Mouse (Mus musculus): ENCODE data around the gene Bnip1. TPM values are rescaled to one million over a fixed set of nuclear protein-coding genes. Genes with fewer than 3 reads are reported as not detected.

Bnip1 gene
- polyA plus RNA-seq, 1 experiment from 2014 or later = 57.7 TPM

GRCm38 (mm10) chr17:26795386-26795785 lies 14.5 kb downstream of the Bnip1 start:
- Histone ChIP-seq H3K36me3 (peaks cover 30% of the 10 kb centered on the region), H3K27ac (replicated peaks) (no peak overlapping the region), H3K4me3 (replicated peaks) (no peak overlapping the region), H3K9ac (replicated peaks) (no peak overlapping the region), H3K4me1 (no peaks in the 10 kb centered on the region), H3K4me2 (no peak overlapping the region), H3K9me3 (replicated peaks) (no peaks in the 10 kb centered on the region), H3K27me3 (replicated peaks) (no peaks in the 10 kb centered on the region)
- 80% methylated on average over 7 of the region's 7 CpGs for WGBS
- no peak for ATAC-seq (ENCODE audit: low FRiP score)

GRCm38 (mm10) chr17:26797379-26798128 lies 16.7 kb downstream of the Bnip1 start:
- 71% methylated on average over 6 of the region's 6 CpGs for WGBS
- H3K4me2 ChIP-seq = no peak overlapping the region

DNA sequence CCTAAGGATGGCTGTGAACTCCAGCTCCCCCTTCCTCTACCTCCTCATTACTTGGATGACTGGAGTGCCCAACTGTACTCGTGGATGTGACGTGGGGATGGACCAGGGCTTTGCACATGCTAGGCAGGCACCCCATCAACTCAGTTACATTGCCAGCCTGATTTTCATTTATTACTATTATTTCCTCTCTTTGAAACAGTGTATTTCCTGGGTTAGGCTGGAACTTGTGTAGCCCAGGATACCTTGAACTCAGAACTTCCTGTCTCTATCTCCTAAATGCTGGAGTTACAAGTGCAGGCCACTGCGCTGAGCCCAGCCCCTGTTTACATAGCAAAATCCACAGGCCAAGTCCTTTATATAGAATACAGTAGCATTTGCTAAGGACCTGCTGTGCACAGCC lies 22.0 kb downstream of the Bnip1 start:
- H3K36me3 ChIP-seq = no peaks in the 10 kb centered on the region
- H3K4me2 ChIP-seq = no peak overlapping the region
- no peaks in the 10 kb centered on the region for H3K27me3 ChIP-seq (replicated peaks)
- no peak for ATAC-seq (ENCODE audit: low FRiP score)
- H3K4me1 ChIP-seq = no peaks in the 10 kb centered on the region
- 85% methylated on average over 3 of the region's 3 CpGs for WGBS
- no peak overlapping the region for H3K4me3 ChIP-seq (replicated peaks)
- no peak overlapping the region for H3K27ac ChIP-seq (replicated peaks)
- H3K9me3 ChIP-seq (replicated peaks) = no peaks in the 10 kb centered on the region
- H3K9ac ChIP-seq (replicated peaks) = no peak overlapping the region

More at GRCm38 (mm10) chr17:26797379-26798128, 16.7 kb downstream of the Bnip1 start:
- no peak overlapping the region for H3K4me3 ChIP-seq (replicated peaks)
- no peaks in the 10 kb centered on the region for H3K4me1 ChIP-seq
- peaks cover 8% of the 10 kb centered on the region for H3K36me3 ChIP-seq
- no peak overlapping the region for H3K9ac ChIP-seq (replicated peaks)
- H3K27ac ChIP-seq (replicated peaks) = no peak overlapping the region
- no peak for ATAC-seq (ENCODE audit: low FRiP score)
- no peaks in the 10 kb centered on the region for H3K9me3 ChIP-seq (replicated peaks)
- H3K27me3 ChIP-seq (replicated peaks) = no peaks in the 10 kb centered on the region

- Histone ChIP-seq H3K27ac (replicated peaks) (no peak overlapping the region), H3K4me3 (replicated peaks) (no peak overlapping the region), H3K4me2 (no peak overlapping the region), H3K4me1 (no peaks in the 10 kb centered on the region), H3K27me3 (replicated peaks) (no peaks in the 10 kb centered on the region), H3K9me3 (replicated peaks) (no peaks in the 10 kb centered on the region), H3K36me3 (no peaks in the 10 kb centered on the region), H3K9ac (replicated peaks) (no peak overlapping the region)
- WGBS = 87% methylated on average over 2 of the region's 2 CpGs
- ATAC-seq (ENCODE audit: low FRiP score) = no peak
Measured at GRCm38 (mm10) chr17:26812607-26813006, 31.7 kb downstream of the Bnip1 start.

DNA sequence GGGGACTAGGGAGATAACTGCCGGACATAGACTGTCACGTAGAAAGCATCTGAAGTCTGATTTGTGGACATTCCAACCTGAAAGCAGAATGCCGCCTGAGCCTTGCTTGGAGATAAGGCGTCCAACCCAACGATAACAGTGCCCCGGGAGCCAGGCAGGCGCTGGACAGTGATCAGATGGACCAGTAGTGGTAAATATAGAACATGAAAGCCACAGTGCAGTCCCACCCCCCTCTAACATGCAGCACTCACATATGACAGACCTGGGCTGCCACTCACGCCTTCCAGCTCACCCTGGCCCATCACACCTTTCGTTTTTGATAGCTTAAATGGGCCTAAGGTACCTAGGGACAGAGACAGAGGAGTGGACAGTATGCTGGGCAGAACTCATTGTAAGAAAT lies 32.6 kb downstream of the Bnip1 start:
- Histone ChIP-seq H3K4me1 (no peaks in the 10 kb centered on the region), H3K27ac (replicated peaks) (no peak overlapping the region), H3K9me3 (replicated peaks) (no peaks in the 10 kb centered on the region), H3K9ac (replicated peaks) (no peak overlapping the region), H3K4me2 (no peak overlapping the region), H3K27me3 (replicated peaks) (no peaks in the 10 kb centered on the region; the same call in 1 of the 2 replicates), H3K4me3 (replicated peaks) (no peak overlapping the region), H3K36me3 (no peaks in the 10 kb centered on the region)
- ATAC-seq (ENCODE audit: low FRiP score) = no peak
- 85% methylated on average over 9 of the region's 9 CpGs for WGBS

- Histone ChIP-seq H3K9me3 (replicated peaks) (no peaks in the 10 kb centered on the region), H3K4me2 (no peak overlapping the region), H3K4me3 (replicated peaks) (no peak overlapping the region), H3K4me1 (no peaks in the 10 kb centered on the region), H3K36me3 (no peaks in the 10 kb centered on the region), H3K9ac (replicated peaks) (no peak overlapping the region), H3K27me3 (replicated peaks) (no peaks in the 10 kb centered on the region; the same call in 1 of the 2 replicates), H3K27ac (replicated peaks) (no peak overlapping the region)
- 81% methylated on average over 6 of the region's 6 CpGs for WGBS
- ATAC-seq (ENCODE audit: low FRiP score) = no peak
Measured at GRCm38 (mm10) chr17:26816810-26817209, 35.9 kb downstream of the Bnip1 start.

- Histone ChIP-seq H3K9me3 (replicated peaks) (no peaks in the 10 kb centered on the region), H3K27me3 (replicated peaks) (no peaks in the 10 kb centered on the region; the same call in 1 of the 2 replicates), H3K27ac (replicated peaks) (no peak overlapping the region), H3K9ac (replicated peaks) (no peak overlapping the region), H3K4me2 (no peak overlapping the region), H3K36me3 (no peaks in the 10 kb centered on the region), H3K4me1 (no peaks in the 10 kb centered on the region), H3K4me3 (replicated peaks) (no peak overlapping the region)
- ATAC-seq (ENCODE audit: low FRiP score) = no peak
Measured at GRCm38 (mm10) chr17:26817776-26818175, 36.9 kb downstream of the Bnip1 start.

GRCm38 (mm10) chr17:26826131-26826530 lies 45.3 kb downstream of the Bnip1 start:
- Histone ChIP-seq H3K4me3 (replicated peaks) (no peak overlapping the region), H3K27ac (replicated peaks) (no peak overlapping the region), H3K4me1 (no peaks in the 10 kb centered on the region), H3K4me2 (no peak overlapping the region), H3K9ac (replicated peaks) (no peak overlapping the region), H3K36me3 (no peaks in the 10 kb centered on the region), H3K9me3 (replicated peaks) (0 out of 2 replicates have a peak, but pooled peaks cover 8% of the 10 kb centered on the region), H3K27me3 (replicated peaks) (peaks cover 22% of the 10 kb centered on the region)
- 84% methylated on average over 16 of the region's 17 CpGs for WGBS
- no peak for ATAC-seq (ENCODE audit: low FRiP score)

DNA sequence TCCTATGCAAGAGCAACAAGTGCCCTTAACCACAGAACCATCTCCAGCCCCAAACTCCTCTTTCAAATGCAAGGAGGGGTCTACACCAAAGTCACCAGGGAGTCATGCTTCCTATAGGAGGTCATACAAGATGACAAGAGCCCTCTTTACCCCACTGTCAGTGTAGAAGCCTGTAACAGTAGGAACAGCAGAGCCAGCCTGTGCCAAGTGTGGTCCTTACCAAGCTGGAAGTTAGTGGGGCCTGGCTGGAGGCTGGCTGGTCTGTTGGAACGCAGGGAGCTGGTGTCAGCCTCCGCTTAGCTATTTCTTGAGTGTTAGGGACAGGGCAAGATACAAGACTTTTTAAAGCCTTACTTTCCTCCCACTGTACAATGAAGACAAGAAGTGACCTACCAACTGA lies 52.9 kb downstream of the Bnip1 start:
- Histone ChIP-seq H3K4me2 (no peak overlapping the region), H3K9me3 (replicated peaks) (0 out of 2 replicates have a peak, but pooled peaks cover 8% of the 10 kb centered on the region), H3K4me3 (replicated peaks) (no peak overlapping the region), H3K4me1 (no peaks in the 10 kb centered on the region; the same call in 1 of the 2 replicates), H3K27ac (replicated peaks) (no peak overlapping the region), H3K36me3 (no peaks in the 10 kb centered on the region), H3K27me3 (replicated peaks) (peaks cover 87% of the 10 kb centered on the region), H3K9ac (replicated peaks) (no peak overlapping the region)
- WGBS = 78% methylated on average over 2 of the region's 2 CpGs
- no peak for ATAC-seq (ENCODE audit: low FRiP score)

GRCm38 (mm10) chr17:26834302-26834965 lies 53.6 kb downstream of the Bnip1 start:
- ATAC-seq (ENCODE audit: low FRiP score) = no peak
- Histone ChIP-seq H3K4me3 (replicated peaks) (no peak overlapping the region), H3K4me2 (no peak overlapping the region), H3K27me3 (replicated peaks) (peaks cover 88% of the 10 kb centered on the region), H3K4me1 (peaks cover 5% of the 10 kb centered on the region), H3K9me3 (replicated peaks) (0 out of 2 replicates have a peak, but pooled peaks cover 8% of the 10 kb centered on the region), H3K27ac (replicated peaks) (no peak overlapping the region), H3K9ac (replicated peaks) (no peak overlapping the region), H3K36me3 (no peaks in the 10 kb centered on the region)
- WGBS = 70% methylated on average over 5 of the region's 5 CpGs

DNA sequence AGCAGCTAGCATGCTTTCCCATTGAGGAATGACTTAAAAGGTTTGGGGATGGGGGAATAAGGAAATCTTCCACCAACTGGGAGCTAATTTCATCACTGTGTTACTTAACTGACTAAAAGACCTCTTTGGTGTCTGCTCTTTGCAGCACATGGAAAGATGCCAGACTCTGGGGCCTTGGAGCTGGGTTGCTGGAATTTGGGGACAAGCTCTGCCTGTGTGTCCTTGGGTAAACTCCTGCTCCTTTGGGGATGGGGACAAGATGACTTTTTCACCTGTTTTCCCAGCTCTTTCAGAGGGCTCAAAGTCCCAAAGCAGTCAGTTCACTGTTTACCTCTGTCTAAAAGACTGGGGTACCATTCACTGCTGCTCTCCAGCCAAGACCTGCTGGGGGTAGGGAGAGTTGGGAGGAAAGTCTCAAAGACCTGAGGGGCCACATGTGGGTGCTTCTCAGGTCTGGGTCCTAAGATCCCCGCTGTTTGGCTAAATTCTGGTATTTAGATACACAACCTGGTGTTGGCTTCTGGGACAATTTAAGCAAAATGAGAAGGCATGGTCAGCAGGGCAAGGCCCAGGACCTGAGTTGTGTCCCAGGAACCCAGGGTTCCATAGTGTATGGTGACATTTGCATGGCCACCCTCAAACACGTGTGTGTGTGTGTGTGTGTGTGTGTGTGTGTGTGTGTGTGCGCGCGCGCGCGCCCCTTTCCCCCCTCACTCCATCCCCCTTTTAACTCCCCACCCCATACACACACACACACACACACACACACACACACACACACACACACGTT lies 54.3 kb downstream of the Bnip1 start:
- no peak overlapping the region for H3K27ac ChIP-seq (replicated peaks)
- H3K4me2 ChIP-seq = no peak overlapping the region
- H3K27me3 ChIP-seq (replicated peaks) = peaks cover 91% of the 10 kb centered on the region
- H3K36me3 ChIP-seq = no peaks in the 10 kb centered on the region
- H3K4me1 ChIP-seq = peaks cover 7% of the 10 kb centered on the region
- no peak overlapping the region for H3K4me3 ChIP-seq (replicated peaks)
- H3K9ac ChIP-seq (replicated peaks) = no peak overlapping the region
- 0 out of 2 replicates have a peak, but pooled peaks cover 7% of the 10 kb centered on the region for H3K9me3 ChIP-seq (replicated peaks)
- no peak for ATAC-seq (ENCODE audit: low FRiP score)
- WGBS = 14% methylated on average over 3 of the region's 9 CpGs
